In the genomic region with DNA sequence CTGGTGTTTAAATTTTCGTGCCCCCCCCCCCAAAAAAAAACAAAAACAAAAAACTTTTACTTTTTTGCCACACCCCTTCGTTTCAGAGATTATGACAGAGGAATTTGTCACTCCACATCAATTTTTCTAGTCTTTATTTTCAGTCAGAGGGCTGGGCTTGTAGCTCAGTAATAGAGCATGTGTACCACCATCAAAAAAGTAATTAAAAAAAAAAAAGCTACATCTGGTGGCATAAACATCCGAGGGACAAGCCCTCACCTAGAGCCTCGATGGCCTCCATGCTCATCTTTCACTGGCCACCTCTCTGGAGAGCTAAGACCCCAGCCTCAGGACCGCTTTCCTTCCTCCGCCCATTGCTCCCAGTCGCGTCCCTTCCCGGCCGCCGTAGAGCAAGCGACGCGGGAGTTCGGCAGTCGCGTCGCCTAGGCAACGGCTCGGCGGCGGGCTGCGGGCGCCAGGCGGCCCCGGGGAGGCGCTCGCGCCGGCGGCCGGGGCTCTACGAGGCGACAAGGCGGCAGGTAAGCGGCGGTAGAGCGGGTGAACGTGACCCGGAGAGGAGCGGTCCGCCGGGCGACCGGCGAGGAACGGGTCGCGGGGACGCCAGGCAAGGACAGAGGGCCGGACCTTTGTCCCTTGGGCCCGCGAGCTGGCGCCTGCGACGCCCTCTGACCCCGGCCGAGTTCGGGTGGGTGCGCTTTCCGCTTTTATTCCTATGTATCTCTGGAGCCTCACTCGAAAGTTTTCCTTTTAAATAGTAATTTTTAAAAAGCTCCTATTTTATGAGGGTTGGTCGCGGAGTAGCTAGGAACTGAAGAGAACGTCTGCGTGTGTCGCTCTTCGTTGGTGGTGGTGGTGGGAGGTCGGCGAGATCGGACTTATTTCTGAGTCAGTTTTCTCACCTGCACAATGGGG, we compare ENCODE assay signal across 8 mouse cellular contexts. TPM values are rescaled to one million over a fixed set of nuclear protein-coding genes. Genes with fewer than 3 reads are reported as not detected.
DNase-seq lines count a peak whose midpoint lies in the region; ATAC-seq and TF ChIP-seq lines count a peak whose summit lies in the region.

Pkig (plus strand) TSS at position 412 of the 912 bp plus-strand sequence.

- ATAC-seq in forebrain, embryonic 12.5 days (ENCODE audit: low FRiP score), result peak; percentile 95
- peak; percentile 84 for ATAC-seq in heart, embryonic 16.5 days (replicated peaks; ENCODE audit: extremely low read depth, insufficient read depth, low FRiP score)
- ATAC-seq in liver, embryonic 16.5 days (ENCODE audit: low read depth), result peak; percentile 94
- peak; percentile 92 for ATAC-seq in neural tube, embryonic 12.5 days (ENCODE audit: low FRiP score, low read depth)
- peak; percentile 90 for ATAC-seq in stomach, postnatal 0 days (ENCODE audit: low FRiP score, low TSS enrichment)

- H3K9ac ChIP-seq in ES-Bruce4 (ENCODE audit: low read depth, poor library complexity, severe bottlenecking), result peak within 1 kb of the TSS; percentile 82
- peak within 1 kb of the TSS; percentile 77 for H3K9ac ChIP-seq in forebrain, embryonic 12.5 days
- peak within 1 kb of the TSS; percentile 83 for H3K9ac ChIP-seq in heart, embryonic 16.5 days (ENCODE audit: low read length)
- H3K9ac ChIP-seq in liver, embryonic 16.5 days (ENCODE audit: low read depth, low read length), result peak within 1 kb of the TSS; percentile 96
- peak within 1 kb of the TSS; percentile 78 for H3K9ac ChIP-seq in neural tube, embryonic 12.5 days
- peak within 1 kb of the TSS; percentile 77 for H3K9ac ChIP-seq in stomach, postnatal 0 days (ENCODE audit: low read length)

- H3K27ac ChIP-seq in ES-Bruce4 (ENCODE audit: insufficient read depth, low read length), result no peak within 1 kb of the TSS
- peak within 1 kb of the TSS; percentile 77 for H3K27ac ChIP-seq in forebrain, embryonic 12.5 days
- H3K27ac ChIP-seq in heart, embryonic 16.5 days (ENCODE audit: low read length), result peak within 1 kb of the TSS; percentile 79
- H3K27ac ChIP-seq in liver, embryonic 16.5 days (ENCODE audit: low read length), result peak within 1 kb of the TSS; percentile 88
- H3K27ac ChIP-seq in neural tube, embryonic 12.5 days, result no peak within 1 kb of the TSS
- H3K27ac ChIP-seq in stomach, postnatal 0 days (replicated peaks), result peak within 1 kb of the TSS; percentile 75

- no peaks in the 10 kb centered on the region for H3K27me3 ChIP-seq in ES-Bruce4 (ENCODE audit: control insufficient read depth, insufficient read depth, low read length, poor library complexity, severe bottlenecking)
- H3K27me3 ChIP-seq in forebrain, embryonic 12.5 days, result no peaks in the 10 kb centered on the region
- H3K27me3 ChIP-seq in heart, embryonic 16.5 days (ENCODE audit: control insufficient read depth, insufficient read depth, low read length), result no peaks in the 10 kb centered on the region
- H3K27me3 ChIP-seq in liver, embryonic 16.5 days (ENCODE audit: control insufficient read depth, insufficient read depth, low read depth, low read length), result no peaks in the 10 kb centered on the region
- no peaks in the 10 kb centered on the region for H3K27me3 ChIP-seq in neural tube, embryonic 12.5 days (replicated peaks)
- no peaks in the 10 kb centered on the region for H3K27me3 ChIP-seq in stomach, postnatal 0 days (ENCODE audit: control insufficient read depth, insufficient read depth, low read length)

- H3K36me3 ChIP-seq in ES-Bruce4 (ENCODE audit: control insufficient read depth, insufficient read depth, low read length, poor library complexity, severe bottlenecking), result no peaks in the 10 kb centered on the region
- H3K36me3 ChIP-seq in forebrain, embryonic 12.5 days (replicated peaks), result no peaks in the 10 kb centered on the region
- no peaks in the 10 kb centered on the region for H3K36me3 ChIP-seq in heart, embryonic 16.5 days (ENCODE audit: control insufficient read depth, insufficient read depth)
- no peaks in the 10 kb centered on the region for H3K36me3 ChIP-seq in liver, embryonic 16.5 days (ENCODE audit: control insufficient read depth, insufficient read depth)
- no peaks in the 10 kb centered on the region for H3K36me3 ChIP-seq in neural tube, embryonic 12.5 days
- no peaks in the 10 kb centered on the region for H3K36me3 ChIP-seq in stomach, postnatal 0 days (ENCODE audit: control insufficient read depth, insufficient read depth, low read length)

- no peak for TF ChIP-seq CTCF in ES-Bruce4 (IDR thresholded peaks at IDR 0.05; ENCODE audit: low read depth, low read length)
- peak; percentile 45 for TF ChIP-seq CTCF in stomach, postnatal 0 days (IDR thresholded peaks at IDR 0.05; ENCODE audit: low read depth)

- H3K9me3 ChIP-seq in ES-Bruce4 (replicated peaks; ENCODE audit: control insufficient read depth, insufficient read depth, low read length, poor library complexity, severe bottlenecking), result peaks cover 13% of the 10 kb centered on the region
- H3K9me3 ChIP-seq in forebrain, embryonic 12.5 days, result no peaks in the 10 kb centered on the region
- no peaks in the 10 kb centered on the region for H3K9me3 ChIP-seq in heart, embryonic 16.5 days (replicated peaks; ENCODE audit: control insufficient read depth, low read length)
- no peaks in the 10 kb centered on the region for H3K9me3 ChIP-seq in liver, embryonic 16.5 days (replicated peaks; ENCODE audit: control insufficient read depth, low read length)
- H3K9me3 ChIP-seq in neural tube, embryonic 12.5 days, result no peaks in the 10 kb centered on the region
- H3K9me3 ChIP-seq in stomach, postnatal 0 days (ENCODE audit: control insufficient read depth, low read length), result no peaks in the 10 kb centered on the region

- H3K4me2 ChIP-seq in forebrain, embryonic 12.5 days, result peak within 1 kb of the TSS; percentile 55
- peak within 1 kb of the TSS; percentile 72 for H3K4me2 ChIP-seq in heart, embryonic 16.5 days (ENCODE audit: low read depth, low read length)
- H3K4me2 ChIP-seq in liver, embryonic 16.5 days (ENCODE audit: low read depth, low read length), result peak within 1 kb of the TSS; percentile 90
- peak within 1 kb of the TSS; percentile 59 for H3K4me2 ChIP-seq in neural tube, embryonic 12.5 days (replicated peaks)
- H3K4me2 ChIP-seq in stomach, postnatal 0 days (replicated peaks; ENCODE audit: low read depth), result peak within 1 kb of the TSS; percentile 51

- TF ChIP-seq EP300 in ES-Bruce4 (IDR thresholded peaks at IDR 0.05; ENCODE audit: insufficient read depth, low read depth, low read length), result no peak
- no peak for TF ChIP-seq EP300 in stomach, postnatal 0 days (optimal IDR thresholded peaks at IDR 0.05)

- H3K4me1 ChIP-seq in ES-Bruce4 (ENCODE audit: control insufficient read depth, insufficient read depth, low read length), result no peaks in the 10 kb centered on the region
- H3K4me1 ChIP-seq in forebrain, embryonic 12.5 days, result peaks cover 23% of the 10 kb centered on the region
- H3K4me1 ChIP-seq in heart, embryonic 16.5 days (ENCODE audit: control insufficient read depth, insufficient read depth, low read length), result peaks cover 36% of the 10 kb centered on the region
- H3K4me1 ChIP-seq in liver, embryonic 16.5 days (ENCODE audit: control insufficient read depth, low read depth, low read length), result peaks cover 31% of the 10 kb centered on the region
- peaks cover 17% of the 10 kb centered on the region for H3K4me1 ChIP-seq in neural tube, embryonic 12.5 days
- H3K4me1 ChIP-seq in stomach, postnatal 0 days (replicated peaks; ENCODE audit: control insufficient read depth, insufficient read depth), result no peaks in the 10 kb centered on the region

- H3K4me3 ChIP-seq in ES-Bruce4 (ENCODE audit: low read depth, low read length), result peak within 1 kb of the TSS; percentile 71
- H3K4me3 ChIP-seq in forebrain, embryonic 12.5 days (replicated peaks), result peak within 1 kb of the TSS; percentile 69
- peak within 1 kb of the TSS; percentile 72 for H3K4me3 ChIP-seq in heart, embryonic 16.5 days (ENCODE audit: low read length)
- peak within 1 kb of the TSS; percentile 94 for H3K4me3 ChIP-seq in liver, embryonic 16.5 days (ENCODE audit: low read depth, low read length)
- peak within 1 kb of the TSS; percentile 82 for H3K4me3 ChIP-seq in neural tube, embryonic 12.5 days
- peak within 1 kb of the TSS; percentile 86 for H3K4me3 ChIP-seq in stomach, postnatal 0 days (ENCODE audit: low read depth, low read length)

- no peak for TF ChIP-seq POLR2A in ES-Bruce4 (IDR thresholded peaks at IDR 0.05; ENCODE audit: insufficient read depth, low read length)

- peak; percentile 74 for DNase-seq in c-Kit-positive CD71-positive TER-119-negative erythroid progenitor cells, embryonic 14.5 days (ENCODE audit: low read depth)
- DNase-seq in kidney, postnatal 25 days, result peak; percentile 87 to 94
- peak; percentile 87 for DNase-seq in stomach, postnatal 0 days (ENCODE audit: low spot score)

- WGBS in forebrain, embryonic 12.5 days, result under 1% methylated on average over 71 of the region's 71 CpGs
- 1% methylated on average over 71 of the region's 71 CpGs for WGBS in heart, embryonic 16.5 days
- under 1% methylated on average over 71 of the region's 71 CpGs for WGBS in liver, embryonic 16.5 days (ENCODE audit: insufficient replicate concordance)
- WGBS in neural tube, embryonic 12.5 days, result under 1% methylated on average over 71 of the region's 71 CpGs
- WGBS in stomach, postnatal 0 days, result under 1% methylated on average over 71 of the region's 71 CpGs

RNA-seq across cellular contexts. Expression of gene Pkig, which starts in this region (rescaled TPM):
- 20.2 TPM in 2 replicates for polyA plus RNA-seq in ES-Bruce4 (2011; ENCODE audit: insufficient read depth, insufficient read length, low read depth, missing spikeins)
- 156 and 158 TPM in 2 replicates for polyA plus RNA-seq in forebrain, embryonic 12.5 days (2016; fragmentation: Nextera tagmentation; extraction: Ambion mirVana)
- polyA plus RNA-seq in heart, embryonic 16.5 days (2015; fragmentation: Nextera tagmentation; extraction: Ambion mirVana), result 374 and 420 TPM in 2 replicates
- polyA plus RNA-seq in liver, embryonic 16.5 days (2015; fragmentation: Nextera tagmentation; extraction: Ambion mirVana), result 83.1 and 86.6 TPM in 2 replicates
- 123 and 124 TPM in 2 replicates for polyA plus RNA-seq in neural tube, embryonic 12.5 days (2016; fragmentation: Nextera tagmentation; extraction: Ambion mirVana)
- 60.9 and 66.3 TPM in 2 replicates for polyA plus RNA-seq in stomach, postnatal 0 days (2015; fragmentation: Nextera tagmentation; extraction: Ambion mirVana)

Comparison
In these comparisons a context has a peak if more than half of its experiments do, and no peak if none do; other contexts are left out.
1. H3K27ac ChIP-seq: peak in forebrain, embryonic 12.5 days (single experiment), heart, embryonic 16.5 days (single experiment), liver, embryonic 16.5 days (single experiment) and stomach, postnatal 0 days (single experiment); none in ES-Bruce4 (single experiment) and neural tube, embryonic 12.5 days (single experiment).
2. Peak in every context shown above with its lines, with median percentiles within 50 percentile points of each other: H3K4me3 ChIP-seq, H3K9ac ChIP-seq, DNase-seq, ATAC-seq and H3K4me2 ChIP-seq.